Mouse (Mus musculus) stomach, postnatal 0 days (tissue): ENCODE data around the gene Astn1.

Experiments used
- CTCF ChIP-seq: IDR thresholded peaks from 2 replicates; pipeline ENCODE4 v1.5.1; 2016; ENCODE audit warnings: antibody characterized with exemption, low read depth, mild to moderate bottlenecking, moderate library complexity
- EP300 ChIP-seq: optimal IDR thresholded peaks from 2 replicates; pipeline ENCODE3; 2016; ENCODE audit warnings: antibody characterized with exemption

DNA sequence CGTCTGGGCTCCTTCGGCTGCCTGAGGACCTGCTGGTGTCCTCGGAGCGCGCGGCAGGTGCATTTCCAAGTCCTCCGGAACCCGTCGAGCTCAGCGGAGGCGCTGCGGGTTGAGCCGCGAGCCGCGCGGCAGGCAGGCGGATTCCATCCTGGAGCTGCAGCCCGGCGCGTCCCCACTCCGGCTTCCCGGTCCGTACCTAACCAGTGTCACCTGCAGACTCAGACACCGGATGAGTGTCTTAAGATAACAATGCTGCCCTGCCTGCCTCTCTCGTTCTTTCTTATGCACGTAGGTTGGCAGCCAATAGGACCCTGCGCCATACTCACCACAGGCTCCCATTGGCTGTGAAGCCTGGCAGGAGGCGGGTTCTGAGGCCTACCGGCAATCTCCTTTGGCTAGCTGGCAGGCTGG is 6.0 kb upstream of the Astn1 start, which contains the start of gene Brinp2:
- TF ChIP-seq EP300 (no peak), CTCF (no peak)
